ENCODE assay signal across 7 mouse cellular contexts in the genomic region with DNA sequence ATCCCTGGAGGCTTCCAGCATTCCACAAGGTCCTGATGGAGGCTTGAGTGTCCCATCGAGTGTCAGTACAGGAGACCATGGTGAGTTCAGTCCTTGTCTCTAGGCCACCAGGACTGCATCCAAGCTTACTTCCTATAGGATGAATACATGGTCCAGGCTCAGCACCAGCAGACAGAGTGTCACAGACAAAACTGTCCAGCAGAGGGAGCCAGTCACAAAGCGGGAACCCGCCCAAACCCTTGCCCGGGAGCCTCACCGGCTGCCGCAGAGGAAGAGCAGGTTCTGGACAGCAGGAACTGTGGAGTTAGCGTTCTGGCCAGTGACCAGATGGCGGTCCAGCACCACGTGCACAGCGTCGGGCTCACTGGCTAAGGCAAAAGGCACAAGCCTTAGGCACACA. TPM values are rescaled to one million over a fixed set of nuclear protein-coding genes. Genes with fewer than 3 reads are reported as not detected.
DNase-seq lines count a peak whose midpoint lies in the region; ATAC-seq and TF ChIP-seq lines count a peak whose summit lies in the region.

No protein-coding gene starts in this region.

- H3K79me2 ChIP-seq in heart, adult 2 months (replicated peaks; ENCODE audit: control insufficient read depth, insufficient read depth, low read length) = no peaks in the 10 kb centered on the region

- ATAC-seq in embryonic facial prominence, embryonic 11.5 days (replicated peaks; ENCODE audit: insufficient number of reproducible peaks, low FRiP score, low TSS enrichment, low read depth) = peak; percentile 55; the same call in 1 of the 2 replicates
- ATAC-seq in limb, embryonic 11.5 days (ENCODE audit: insufficient number of reproducible peaks, low FRiP score, low TSS enrichment, low read depth) = peak; percentile 52
- peak; percentile 62 for ATAC-seq in midbrain, embryonic 13.5 days

- DNase-seq in adrenal gland, postnatal 14 days = peak; percentile 94
- peak; percentile 90 for DNase-seq in embryonic facial prominence, embryonic 11.5 days (ENCODE audit: low spot score)
- DNase-seq in heart, adult 2 months = peak; percentile 85 to 87
- peak; percentile 92 for DNase-seq in kidney, adult 2 months
- peak; percentile 91 for DNase-seq in limb, embryonic 11.5 days (ENCODE audit: low spot score)
- DNase-seq in skeletal muscle tissue, adult 2 months (ENCODE audit: low read depth, low spot score) = peak; percentile 74

- no peaks in the 10 kb centered on the region for H3K4me1 ChIP-seq in embryonic facial prominence, embryonic 11.5 days (ENCODE audit: control insufficient read depth, insufficient read depth, low read length)
- H3K4me1 ChIP-seq in heart, adult 2 months (ENCODE audit: control insufficient read depth, insufficient read depth, low read length) = peaks cover 3% of the 10 kb centered on the region
- H3K4me1 ChIP-seq in kidney, adult 2 months (ENCODE audit: control insufficient read depth, insufficient read depth, low read length) = no peaks in the 10 kb centered on the region; the same call in 1 of the 2 replicates
- H3K4me1 ChIP-seq in limb, embryonic 11.5 days (ENCODE audit: control insufficient read depth, insufficient read depth, low read length) = peaks cover 4% of the 10 kb centered on the region; the same call in 1 of the 2 replicates
- H3K4me1 ChIP-seq in midbrain, embryonic 13.5 days (replicated peaks) = peaks cover 22% of the 10 kb centered on the region

- intact Hi-C loops in heart, adult 2 months (cut with DNase I) = loop anchor here (1.0 kb wide), 2 partner anchors 28 to 116 kb away; partner anchors contain the start of gene Slc25a22

- no peaks in the 10 kb centered on the region for H3K27me3 ChIP-seq in embryonic facial prominence, embryonic 11.5 days (ENCODE audit: control insufficient read depth, insufficient read depth, low read length)
- H3K27me3 ChIP-seq in heart, adult 2 months (ENCODE audit: control insufficient read depth, insufficient read depth, low read length) = no peaks in the 10 kb centered on the region
- no peaks in the 10 kb centered on the region for H3K27me3 ChIP-seq in kidney, adult 2 months (replicated peaks; ENCODE audit: control insufficient read depth, insufficient read depth, low read length)
- no peaks in the 10 kb centered on the region for H3K27me3 ChIP-seq in limb, embryonic 11.5 days (ENCODE audit: control insufficient read depth, insufficient read depth, low read length)
- H3K27me3 ChIP-seq in midbrain, embryonic 13.5 days = no peaks in the 10 kb centered on the region

- peaks cover 4% of the 10 kb centered on the region for H3K36me3 ChIP-seq in embryonic facial prominence, embryonic 11.5 days (replicated peaks; ENCODE audit: control insufficient read depth, insufficient read depth, low read depth, low read length)
- no peaks in the 10 kb centered on the region for H3K36me3 ChIP-seq in heart, adult 2 months (ENCODE audit: control insufficient read depth, insufficient read depth, low read length)
- no peaks in the 10 kb centered on the region; the same call in 1 of the 2 replicates for H3K36me3 ChIP-seq in kidney, adult 2 months (ENCODE audit: control insufficient read depth, insufficient read depth, low read length)
- H3K36me3 ChIP-seq in limb, embryonic 11.5 days (ENCODE audit: control insufficient read depth, insufficient read depth, low read length) = peaks cover 4% of the 10 kb centered on the region
- peaks cover 34% of the 10 kb centered on the region for H3K36me3 ChIP-seq in midbrain, embryonic 13.5 days

- TF ChIP-seq POLR2A in heart, adult 2 months (IDR thresholded peaks at IDR 0.05; ENCODE audit: insufficient read depth, low read depth, low read length) = 0 out of 2 replicates have a peak, but pooled peaks have one; percentile 24
- TF ChIP-seq POLR2A in kidney, adult 2 months (IDR thresholded peaks at IDR 0.05; ENCODE audit: low read depth, low read length) = no peak

- 14% methylated on average over 11 of the region's 11 CpGs for WGBS in embryonic facial prominence, embryonic 11.5 days
- 5% methylated on average over 11 of the region's 11 CpGs for WGBS in heart, adult 2 months
- 5% methylated on average over 11 of the region's 11 CpGs for WGBS in kidney, adult 2 months
- 15% methylated on average over 11 of the region's 11 CpGs for whole genome bisulfite sequencing in limb, embryonic 11.5 days
- 8% methylated on average over 11 of the region's 11 CpGs for WGBS in midbrain, embryonic 13.5 days

- TF ChIP-seq EP300 in heart, adult 2 months (IDR thresholded peaks at IDR 0.05; ENCODE audit: insufficient read depth, low read depth, low read length) = peak; percentile 74; the same call in 1 of the 2 replicates

- no peak overlapping the region for H3K4me2 ChIP-seq in embryonic facial prominence, embryonic 11.5 days (ENCODE audit: low read depth, low read length)
- no peak overlapping the region for H3K4me2 ChIP-seq in limb, embryonic 11.5 days (ENCODE audit: low read depth, severe bottlenecking)
- H3K4me2 ChIP-seq in midbrain, embryonic 13.5 days (replicated peaks) = no peak overlapping the region

- H3K9ac ChIP-seq in embryonic facial prominence, embryonic 11.5 days (replicated peaks; ENCODE audit: low read length) = peak overlapping the region; percentile 22; the same call in 1 of the 2 replicates
- H3K9ac ChIP-seq in heart, adult 2 months (ENCODE audit: low read depth, low read length) = no peak overlapping the region
- H3K9ac ChIP-seq in limb, embryonic 11.5 days (ENCODE audit: low read length) = no peak overlapping the region
- H3K9ac ChIP-seq in midbrain, embryonic 13.5 days (replicated peaks) = no peak overlapping the region

- no peak overlapping the region for H3K4me3 ChIP-seq in embryonic facial prominence, embryonic 11.5 days (ENCODE audit: low read depth, low read length)
- no peak overlapping the region for H3K4me3 ChIP-seq in heart, adult 2 months
- H3K4me3 ChIP-seq in kidney, adult 2 months (ENCODE audit: insufficient read depth, low read depth, low read length) = no peak overlapping the region
- no peak overlapping the region for H3K4me3 ChIP-seq in limb, embryonic 11.5 days (ENCODE audit: low read depth, low read length)
- no peak overlapping the region for H3K4me3 ChIP-seq in midbrain, embryonic 13.5 days (replicated peaks)

- peak; percentile 99 for TF ChIP-seq CTCF in heart, adult 2 months (IDR thresholded peaks at IDR 0.05)
- peak; percentile 93 for TF ChIP-seq CTCF in kidney, adult 2 months (conservative IDR thresholded peaks at IDR 0.05; ENCODE audit: insufficient read depth, insufficient read length, low read depth, low read length)

- no peak overlapping the region for H3K27ac ChIP-seq in embryonic facial prominence, embryonic 11.5 days (replicated peaks; ENCODE audit: low read depth, low read length)
- H3K27ac ChIP-seq in heart, adult 2 months = no peak overlapping the region
- H3K27ac ChIP-seq in kidney, adult 2 months (ENCODE audit: insufficient read depth, low read depth, low read length) = no peak overlapping the region
- no peak overlapping the region for H3K27ac ChIP-seq in limb, embryonic 11.5 days (replicated peaks; ENCODE audit: low read depth, low read length)
- 0 out of 2 replicates have a peak overlapping the region, but pooled peaks have one; percentile 2 for H3K27ac ChIP-seq in midbrain, embryonic 13.5 days

- H3K9me3 ChIP-seq in embryonic facial prominence, embryonic 11.5 days (replicated peaks; ENCODE audit: control insufficient read depth, low read length) = no peaks in the 10 kb centered on the region
- H3K9me3 ChIP-seq in limb, embryonic 11.5 days (ENCODE audit: control insufficient read depth, low read length) = no peaks in the 10 kb centered on the region
- H3K9me3 ChIP-seq in midbrain, embryonic 13.5 days = no peaks in the 10 kb centered on the region

RNA-seq across cellular contexts. Expression of gene Gatd1, which starts 5.1 kb away (rescaled TPM):
- total RNA-seq in adrenal gland, postnatal 14 days (2021) = 22.5 and 36.2 TPM in 2 replicates
- polyA plus RNA-seq in embryonic facial prominence, embryonic 11.5 days (2014; fragmentation: Nextera tagmentation; extraction: Ambion mirVana) = 44.6 and 51.0 TPM in 2 replicates
- 10 to 100 TPM; 13.4 to 14.9 TPM for total RNA-seq in heart, adult 2 months (2021)
- polyA plus RNA-seq in heart, adult 2 months (2012; rRNA removed) = 23.4 and 29.5 TPM in 2 replicates
- 51.7 and 58.4 TPM in 2 replicates for polyA plus RNA-seq in kidney, adult 2 months (2012; rRNA removed)
- polyA plus RNA-seq in limb, embryonic 11.5 days (2014; fragmentation: Nextera tagmentation; extraction: Ambion mirVana) = 52.2 TPM in 2 replicates
- 55.1 and 63.8 TPM in 2 replicates for polyA plus RNA-seq in midbrain, embryonic 13.5 days (2015; fragmentation: Nextera tagmentation; extraction: Ambion mirVana)

RNA-seq across cellular contexts. Expression of gene Taldo1, which starts 16.8 kb away (rescaled TPM):
- 479 and 481 TPM in 2 replicates for total RNA-seq in adrenal gland, postnatal 14 days (2021)
- 340 and 364 TPM in 2 replicates for polyA plus RNA-seq in embryonic facial prominence, embryonic 11.5 days (2014; fragmentation: Nextera tagmentation; extraction: Ambion mirVana)
- total RNA-seq in heart, adult 2 months (2021) = 100 to 1,000 TPM; 110 to 116 TPM
- polyA plus RNA-seq in heart, adult 2 months (2012; rRNA removed) = 132 and 135 TPM in 2 replicates
- 321 and 366 TPM in 2 replicates for polyA plus RNA-seq in kidney, adult 2 months (2012; rRNA removed)
- 306 and 317 TPM in 2 replicates for polyA plus RNA-seq in limb, embryonic 11.5 days (2014; fragmentation: Nextera tagmentation; extraction: Ambion mirVana)
- 337 and 346 TPM in 2 replicates for polyA plus RNA-seq in midbrain, embryonic 13.5 days (2015; fragmentation: Nextera tagmentation; extraction: Ambion mirVana)

RNA-seq across cellular contexts. Expression of gene Cend1, which starts 20.5 kb away (rescaled TPM):
- 1.0 and 3.6 TPM in 2 replicates for total RNA-seq in adrenal gland, postnatal 14 days (2021)
- polyA plus RNA-seq in embryonic facial prominence, embryonic 11.5 days (2014; fragmentation: Nextera tagmentation; extraction: Ambion mirVana) = 2.5 and 3.7 TPM in 2 replicates
- total RNA-seq in heart, adult 2 months (2021) = 1 to 10 TPM; 1.0 to 1.4 TPM
- polyA plus RNA-seq in heart, adult 2 months (2012; rRNA removed) = 1.8 and 2.6 TPM in 2 replicates
- 0.98 and 1.3 TPM in 2 replicates for polyA plus RNA-seq in kidney, adult 2 months (2012; rRNA removed)
- polyA plus RNA-seq in limb, embryonic 11.5 days (2014; fragmentation: Nextera tagmentation; extraction: Ambion mirVana) = 2.7 and 3.2 TPM in 2 replicates
- polyA plus RNA-seq in midbrain, embryonic 13.5 days (2015; fragmentation: Nextera tagmentation; extraction: Ambion mirVana) = 43.6 and 44.0 TPM in 2 replicates

RNA-seq across cellular contexts. Expression of gene Slc25a22, which starts 28.9 kb away (rescaled TPM):
- 87.0 and 91.0 TPM in 2 replicates for total RNA-seq in adrenal gland, postnatal 14 days (2021)
- 27.4 and 30.4 TPM in 2 replicates for polyA plus RNA-seq in embryonic facial prominence, embryonic 11.5 days (2014; fragmentation: Nextera tagmentation; extraction: Ambion mirVana)
- 10 to 100 TPM; 55.8 to 72.6 TPM for total RNA-seq in heart, adult 2 months (2021)
- 85.8 and 88.9 TPM in 2 replicates for polyA plus RNA-seq in heart, adult 2 months (2012; rRNA removed)
- 45.5 and 51.0 TPM in 2 replicates for polyA plus RNA-seq in kidney, adult 2 months (2012; rRNA removed)
- 34.8 and 37.1 TPM in 2 replicates for polyA plus RNA-seq in limb, embryonic 11.5 days (2014; fragmentation: Nextera tagmentation; extraction: Ambion mirVana)
- polyA plus RNA-seq in midbrain, embryonic 13.5 days (2015; fragmentation: Nextera tagmentation; extraction: Ambion mirVana) = 71.3 and 72.1 TPM in 2 replicates

RNA-seq across cellular contexts. Expression of gene Pidd1, which starts 35.0 kb away (rescaled TPM):
- 3.5 and 5.9 TPM in 2 replicates for total RNA-seq in adrenal gland, postnatal 14 days (2021)
- polyA plus RNA-seq in embryonic facial prominence, embryonic 11.5 days (2014; fragmentation: Nextera tagmentation; extraction: Ambion mirVana) = 9.1 and 10.1 TPM in 2 replicates
- under 1 TPM; 0.37 to 0.70 TPM for total RNA-seq in heart, adult 2 months (2021)
- 1.8 and 2.0 TPM in 2 replicates for polyA plus RNA-seq in heart, adult 2 months (2012; rRNA removed)
- polyA plus RNA-seq in kidney, adult 2 months (2012; rRNA removed) = 4.5 and 5.2 TPM in 2 replicates
- polyA plus RNA-seq in limb, embryonic 11.5 days (2014; fragmentation: Nextera tagmentation; extraction: Ambion mirVana) = 15.7 and 18.3 TPM in 2 replicates
- 6.3 and 7.1 TPM in 2 replicates for polyA plus RNA-seq in midbrain, embryonic 13.5 days (2015; fragmentation: Nextera tagmentation; extraction: Ambion mirVana)
